Mouse (Mus musculus) limb, embryonic 15.5 days (tissue): Measurements from ENCODE around the gene B4galt1. TPM values are rescaled to one million over a fixed set of nuclear protein-coding genes. Genes with fewer than 3 reads are reported as not detected.

Source experiments
- microRNA-seq: library from miRNA; unstranded; fragments of <30 nt; microRNA quantifications from one replicate; pipeline ENCODE4, GENCODE M21; 2016
- polyA plus RNA-seq: library from polyadenylated mRNA; unstranded; fragments of >200 nt; fragmentation: Nextera tagmentation; extraction: Ambion mirVana; gene quantifications from 2 replicates; pipeline ENCODE4 v1.2.1, GENCODE M21; 2015

The B4galt1 gene
- polyA plus RNA-seq, 1 experiment from 2014 or later = 50.3 TPM

Small RNAs within 50 kb of the gene (microRNA-seq; reads per million reads assigned to microRNA genes)
- not detected for gene Gm24112
- gene Gm25931 = not detected
- not detected for gene Mir5123

Other genes with a start within 250 kb of the B4galt1 start
- gene Aptx, start 150.8 kb downstream of the B4galt1 start, polyA plus RNA-seq = 31.8 and 32.1 TPM in 2 replicates
- 375 and 380 TPM in 2 replicates for gene Dnaja1, start 131.9 kb downstream of the B4galt1 start, polyA plus RNA-seq
- gene Smu1, start 96.1 kb downstream of the B4galt1 start, polyA plus RNA-seq = 134 and 138 TPM in 2 replicates
- not detected in 2 replicates for gene Spink4, start 66.0 kb upstream of the B4galt1 start, polyA plus RNA-seq
- gene Bag1, start 94.3 kb upstream of the B4galt1 start, polyA plus RNA-seq = 210 and 218 TPM in 2 replicates
- 116 and 119 TPM in 2 replicates for gene Chmp5, start 94.4 kb upstream of the B4galt1 start, polyA plus RNA-seq
- 85.5 and 85.9 TPM in 2 replicates for gene Nfx1, start 116.9 kb upstream of the B4galt1 start, polyA plus RNA-seq
- gene Aqp7, start 194.1 kb upstream of the B4galt1 start, polyA plus RNA-seq = 0.24 and 0.55 TPM in 2 replicates
- 82.8 and 104 TPM in 2 replicates for gene Aqp3, start 244.2 kb upstream of the B4galt1 start, polyA plus RNA-seq